Mouse (Mus musculus): ENCODE measurements at regions not wholly inside any gene's neighbourhood (a gene's known extent, or its start where the extent isn't known, plus 50 kb on each side); places are given as distances from the start of the nearest gene placed in this dataset.

GRCm38 (mm10) chrX:158920217-158920616 is 289.9 kb upstream of the Rps6ka3 start:
- DNase-seq = peak; percentile 17 to 56

GRCm38 (mm10) chrX:158921424-158921823 is 288.7 kb upstream of the Rps6ka3 start:
- DNase-seq = peak; percentile 56 to 72

GRCm38 (mm10) chrX:158921838-158922450 is 288.2 kb upstream of the Rps6ka3 start:
- peak; percentile 89 to 91 for DNase-seq

- DNase-seq = peak; percentile 41 to 49
Measured at GRCm38 (mm10) chrX:158923081-158923561, 287.0 kb upstream of the Rps6ka3 start.

- DNase-seq = peak; percentile 8 to 26
Measured at GRCm38 (mm10) chrX:158923657-158924489, 286.2 kb upstream of the Rps6ka3 start.

- peak; percentile 8 to 47 for DNase-seq
Measured at GRCm38 (mm10) chrX:158924490-158925398, 285.4 kb upstream of the Rps6ka3 start.

- DNase-seq = no peak
Measured at GRCm38 (mm10) chrX:158931864-158932263, 278.2 kb upstream of the Rps6ka3 start.

- peak; percentile 88 to 89 for DNase-seq
Measured at GRCm38 (mm10) chrX:158947191-158947590, 262.9 kb upstream of the Rps6ka3 start.

GRCm38 (mm10) chrX:158971726-158972125 is 238.4 kb upstream of the Rps6ka3 start:
- DNase-seq = peak; percentile 59

- peak; percentile 63 to 64 for DNase-seq
Measured at GRCm38 (mm10) chrX:158976648-158977047, 233.5 kb upstream of the Rps6ka3 start.

GRCm38 (mm10) chrX:158984721-158985120 is 225.4 kb upstream of the Rps6ka3 start:
- DNase-seq = no peak

- no peak for DNase-seq
Measured at GRCm38 (mm10) chrX:158987676-158988075, 222.4 kb upstream of the Rps6ka3 start.

GRCm38 (mm10) chrX:159018955-159019354 is 191.2 kb upstream of the Rps6ka3 start:
- DNase-seq = no peak

GRCm38 (mm10) chrX:159026311-159026710 is 183.8 kb upstream of the Rps6ka3 start:
- DNase-seq = no peak

- DNase-seq = peak; percentile 74 to 87
Measured at GRCm38 (mm10) chrX:159031927-159032326, 178.2 kb upstream of the Rps6ka3 start.

GRCm38 (mm10) chrX:159043432-159043831 is 166.7 kb upstream of the Rps6ka3 start:
- DNase-seq = peak; percentile 67 to 77

- no peak for DNase-seq
Measured at GRCm38 (mm10) chrX:159047876-159048275, 162.2 kb upstream of the Rps6ka3 start.

- no peak for DNase-seq
Measured at GRCm38 (mm10) chrX:159055689-159056461, 154.2 kb upstream of the Rps6ka3 start.

GRCm38 (mm10) chrX:159056462-159056805 is 153.7 kb upstream of the Rps6ka3 start:
- no peak for DNase-seq

- no peak for DNase-seq
Measured at GRCm38 (mm10) chrX:159058931-159059330, 151.2 kb upstream of the Rps6ka3 start.

- no peak for DNase-seq
Measured at GRCm38 (mm10) chrX:159061322-159061721, 148.8 kb upstream of the Rps6ka3 start.

GRCm38 (mm10) chrX:159066212-159066611 is 143.9 kb upstream of the Rps6ka3 start:
- peak; percentile 33 to 46 for DNase-seq

All from cerebellum, postnatal 14 days (tissue).